Mouse (Mus musculus) G1E (cell line): ENCODE results near the gene Hapln4. TPM values are rescaled to one million over a fixed set of nuclear protein-coding genes. Genes with fewer than 3 reads are reported as not detected.

Source experiments
- ATAC-seq: 2 replicates; pipeline ENCODE4 v1.8.0; 2016; ENCODE audit warnings: mild to moderate bottlenecking; ENCODE audit not compliant: insufficient number of reproducible peaks, poor library complexity, low FRiP score, severe bottlenecking; ENCODE audit errors: extremely low read depth
- DNase-seq: peaks from one replicate; pipeline ENCODE4 v3.0.0; 2012; ENCODE audit warnings: low spot score
- H3K27me3 ChIP-seq: 2 replicates; pipeline ENCODE4 v1.6.1; 2012; ENCODE audit warnings: mild to moderate bottlenecking, low read length, inconsistent platforms; ENCODE audit not compliant: insufficient read depth
- H3K36me3 ChIP-seq: replicated peaks from 2 replicates; pipeline ENCODE3; 2012; ENCODE audit warnings: mild to moderate bottlenecking, inconsistent platforms
- H3K4me1 ChIP-seq: 2 replicates; pipeline ENCODE4 v1.6.1; 2012; ENCODE audit warnings: low read depth, low read length, inconsistent platforms, mixed read lengths; ENCODE audit not compliant: insufficient read depth
- H3K4me3 ChIP-seq: 2 replicates; pipeline ENCODE4 v1.5.1; 2012; ENCODE audit warnings: low read depth, mild to moderate bottlenecking, inconsistent platforms, low read length, moderate library complexity, mixed read lengths
- H3K9me3 ChIP-seq: replicated peaks from 2 replicates; pipeline ENCODE4 v1.6.1; 2012; ENCODE audit warnings: inconsistent platforms
- CTCF ChIP-seq: IDR thresholded peaks from 2 replicates; pipeline ENCODE4 v1.5.1; 2012; ENCODE audit warnings: low read depth, low read length, inconsistent platforms, mixed read lengths
- GATA1 ChIP-seq: IDR thresholded peaks from 2 replicates; pipeline ENCODE4 v1.6.1; 2012; ENCODE audit warnings: borderline replicate concordance, low read length, inconsistent platforms, mixed read lengths
- GATA2 ChIP-seq: IDR thresholded peaks from 2 replicates; pipeline ENCODE4 v1.6.1; 2012; ENCODE audit warnings: low read depth, low read length, inconsistent platforms, borderline replicate concordance
- POLR2AphosphoS5 ChIP-seq: IDR thresholded peaks from 2 replicates; pipeline ENCODE4 v1.6.1; 2012; ENCODE audit warnings: low read depth, low read length, inconsistent platforms; ENCODE audit not compliant: insufficient replicate concordance
- TAL1 ChIP-seq: conservative IDR thresholded peaks from 2 replicates; pipeline ENCODE4 v1.6.1; 2012; ENCODE audit warnings: low read depth, low read length, inconsistent platforms, mixed read lengths
- polyA plus RNA-seq: library from polyadenylated mRNA; stranded (reverse); fragments of >175 nt; gene quantifications from 2 replicates; pipeline ENCODE4 v1.2.3, GENCODE M21; 2012
- total RNA-seq, 2 experiments: library from RNA; stranded (forward) in 1 of 2; stranded (reverse) in 1 of 2; fragments of 200-1000 nt in 1 of 2; fragments of >200 nt in 1 of 2; fragmentation: Nextera tagmentation in 1 of 2; gene quantifications; 2 replicates each; pipeline ENCODE4 v1.2.3; 2014 to 2017

Hapln4 gene
- total and polyA plus RNA-seq, 3 experiments: 0.05 TPM; not detected in 2

- H3K9me3 ChIP-seq: no peaks in the 10 kb centered on the region
- H3K4me3 ChIP-seq: no peak overlapping the region
- no peaks in the 10 kb centered on the region for H3K4me1 ChIP-seq
- TF ChIP-seq POLR2AphosphoS5 (no peak), GATA1 (no peak), GATA2 (no peak), TAL1 (no peak), CTCF (no peak)
- peaks cover 92% of the 10 kb centered on the region for H3K36me3 ChIP-seq
- H3K27me3 ChIP-seq: no peaks in the 10 kb centered on the region
- ATAC-seq: no peak
- DNase-seq: no peak
Observed at GRCm38 (mm10) chr8:70057721-70058120, 25.5 kb upstream of the Hapln4 start.

GRCm38 (mm10) chr8:70071836-70072440 lies 11.3 kb upstream of the Hapln4 start:
- Histone ChIP-seq H3K4me3 (no peak overlapping the region), H3K36me3 (peaks cover 59% of the 10 kb centered on the region), H3K27me3 (peaks cover 4% of the 10 kb centered on the region; the same call in 1 of the 2 replicates), H3K9me3 (no peaks in the 10 kb centered on the region), H3K4me1 (peaks cover 13% of the 10 kb centered on the region)
- no peak for ATAC-seq
- no peak for DNase-seq
- TF ChIP-seq CTCF (no peak), GATA2 (no peak), POLR2AphosphoS5 (no peak), TAL1 (no peak), GATA1 (no peak)

- H3K4me1 ChIP-seq: peaks cover 13% of the 10 kb centered on the region
- TF ChIP-seq GATA1: no peak
- TF ChIP-seq POLR2AphosphoS5: no peak
- H3K9me3 ChIP-seq: no peaks in the 10 kb centered on the region
- DNase-seq (no peak), ATAC-seq (no peak)
- peaks cover 4% of the 10 kb centered on the region; the same call in 1 of the 2 replicates for H3K27me3 ChIP-seq
- H3K36me3 ChIP-seq: peaks cover 54% of the 10 kb centered on the region
- no peak within 1 kb of the TSS for H3K4me3 ChIP-seq
Observed at GRCm38 (mm10) chr8:70072441-70073069, 10.7 kb upstream of the Hapln4 start, which contains the start of gene Tm6sf2. Gene Tm6sf2, plus strand, starts transcription at chr8:70072924.

- TF ChIP-seq GATA2 (no peak), CTCF (no peak), POLR2AphosphoS5 (no peak), TAL1 (no peak), GATA1 (no peak)
- H3K4me3 ChIP-seq: no peak overlapping the region
- peaks cover 49% of the 10 kb centered on the region for H3K36me3 ChIP-seq
Observed at GRCm38 (mm10) chr8:70073120-70073519, 10.1 kb upstream of the Hapln4 start.

GRCm38 (mm10) chr8:70073682-70074081 lies 9.6 kb upstream of the Hapln4 start:
- Histone ChIP-seq H3K36me3 (peaks cover 43% of the 10 kb centered on the region), H3K27me3 (peaks cover 4% of the 10 kb centered on the region; the same call in 1 of the 2 replicates), H3K4me1 (peaks cover 13% of the 10 kb centered on the region), H3K4me3 (no peak overlapping the region), H3K9me3 (no peaks in the 10 kb centered on the region)
- ATAC-seq: no peak
- DNase-seq: no peak
- TF ChIP-seq GATA1 (no peak), TAL1 (no peak), POLR2AphosphoS5 (no peak), CTCF (no peak)

More at GRCm38 (mm10) chr8:70073120-70073519, 10.1 kb upstream of the Hapln4 start:
- Histone ChIP-seq H3K4me1 (peaks cover 13% of the 10 kb centered on the region), H3K9me3 (no peaks in the 10 kb centered on the region), H3K27me3 (peaks cover 4% of the 10 kb centered on the region; the same call in 1 of the 2 replicates)
- ATAC-seq (no peak), DNase-seq (no peak)

- TF ChIP-seq GATA2 (no peak), POLR2AphosphoS5 (no peak), TAL1 (no peak), CTCF (no peak), GATA1 (no peak)
- Histone ChIP-seq H3K4me3 (no peak overlapping the region), H3K9me3 (peaks cover 11% of the 10 kb centered on the region), H3K27me3 (peaks cover 29% of the 10 kb centered on the region), H3K4me1 (no peaks in the 10 kb centered on the region; the same call in 1 of the 2 replicates), H3K36me3 (no peaks in the 10 kb centered on the region)
- no peak for ATAC-seq
- DNase-seq: no peak
Observed at GRCm38 (mm10) chr8:70081976-70082375, 1.3 kb upstream of the Hapln4 start.
